Mouse (Mus musculus): ENCODE results near the gene Frmpd4.

- TF ChIP-seq POLR2AphosphoS2 (IDR thresholded peaks at IDR 0.05; ENCODE audit: insufficient read length, low read depth) (no peak), MYOD1 (IDR thresholded peaks at IDR 0.05; ENCODE audit: control insufficient read depth in 1 of 3, insufficient read length in 2 of 3, low read depth in 2 of 3) (no peak)
Observed at GRCm38 (mm10) chrX:167434883-167435282, 1142.1 kb downstream of the Frmpd4 start.

All from myocyte (in vitro differentiated cells).